Mouse (Mus musculus): Measurements from ENCODE around the gene Samd13.

Samd13 gene

DNA sequence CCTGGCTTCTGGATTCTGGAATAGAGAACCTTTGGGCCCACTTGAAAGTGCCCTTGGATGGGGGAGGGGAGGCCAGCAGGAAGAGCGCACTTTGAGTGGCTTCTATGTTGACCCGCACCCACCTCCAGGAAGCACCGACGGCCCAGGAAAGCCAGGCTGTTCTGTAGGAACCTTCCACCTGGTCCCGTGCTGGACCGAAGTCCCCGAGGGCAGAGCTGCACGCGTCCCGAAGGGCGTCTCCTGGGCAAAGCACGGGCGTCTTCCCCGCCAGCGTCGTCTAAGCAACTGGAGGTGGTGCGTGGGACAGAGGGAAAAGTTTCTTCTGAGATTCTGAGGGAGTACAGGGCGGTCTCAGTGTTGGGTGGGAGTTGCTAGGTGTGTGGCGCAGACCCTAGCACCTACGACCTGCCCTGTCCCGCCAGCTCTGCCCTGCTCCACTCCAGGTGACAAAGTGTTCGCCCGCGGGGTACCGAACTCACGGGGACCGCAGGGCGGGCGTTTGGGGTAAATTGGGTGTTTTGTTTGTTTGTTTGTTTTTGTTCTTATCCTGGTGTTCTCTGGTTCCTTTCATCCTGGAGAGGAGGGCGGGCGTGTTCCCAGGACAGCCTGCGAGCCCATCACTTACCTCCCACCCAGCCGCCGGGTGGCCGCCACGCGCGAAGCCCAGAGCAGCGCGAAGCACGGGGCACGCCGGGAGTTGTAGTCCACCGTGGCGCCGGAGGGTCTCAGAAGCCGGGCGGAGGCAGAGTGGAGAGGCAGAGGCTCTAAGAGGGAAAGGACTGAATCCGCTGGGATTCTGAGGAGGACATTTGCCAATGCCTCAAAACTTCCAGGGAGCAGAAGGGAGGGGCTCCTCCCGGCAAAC is at the start of gene Samd13:
Gene Samd13, minus strand, starts transcription at position 782 of the 865 bp plus-strand sequence.
- peak; percentile 80 for DNase-seq (ENCODE audit: low spot score)

DNA sequence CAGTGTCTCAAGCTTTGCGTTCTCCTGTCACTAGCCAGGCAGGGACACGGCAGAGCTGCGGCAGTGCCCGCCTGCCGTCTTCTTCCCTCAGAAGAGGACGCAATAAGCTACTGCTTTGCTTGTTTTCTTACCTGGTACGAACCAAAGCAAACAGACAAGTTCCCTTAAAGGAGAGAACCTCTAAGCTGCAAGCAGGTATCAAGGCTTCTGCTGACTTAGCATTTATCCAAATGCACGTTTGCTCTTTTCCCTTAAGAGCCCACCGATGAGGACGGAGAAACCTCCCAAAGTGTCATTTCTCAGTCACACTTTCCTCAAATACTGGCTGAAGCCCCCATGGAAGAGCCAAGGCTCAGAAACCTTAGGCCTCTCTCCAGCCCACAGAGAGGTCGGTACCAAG is 46.1 kb upstream of the Samd13 start:
- no peak for DNase-seq (ENCODE audit: low spot score)

DNA sequence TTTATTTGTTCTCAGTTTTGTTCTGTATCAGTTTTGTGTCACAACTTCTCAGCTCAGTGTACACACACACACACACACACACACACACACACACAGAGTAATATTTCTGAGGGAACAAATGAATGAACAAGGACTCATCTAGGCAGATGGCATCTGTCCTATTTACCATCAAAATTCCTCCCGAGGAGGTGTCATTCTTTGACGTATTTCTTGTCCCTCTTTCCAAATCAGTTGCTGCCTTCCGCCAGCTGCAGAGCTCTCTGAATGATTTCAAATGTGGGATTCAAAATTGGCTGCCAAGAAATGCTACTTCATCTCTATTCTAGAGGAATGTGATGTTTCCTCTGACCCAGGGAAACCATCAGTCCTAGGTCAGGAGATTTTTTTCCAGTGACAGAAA is 37.6 kb upstream of the Samd13 start:
- no peak for DNase-seq (ENCODE audit: low spot score)

DNA sequence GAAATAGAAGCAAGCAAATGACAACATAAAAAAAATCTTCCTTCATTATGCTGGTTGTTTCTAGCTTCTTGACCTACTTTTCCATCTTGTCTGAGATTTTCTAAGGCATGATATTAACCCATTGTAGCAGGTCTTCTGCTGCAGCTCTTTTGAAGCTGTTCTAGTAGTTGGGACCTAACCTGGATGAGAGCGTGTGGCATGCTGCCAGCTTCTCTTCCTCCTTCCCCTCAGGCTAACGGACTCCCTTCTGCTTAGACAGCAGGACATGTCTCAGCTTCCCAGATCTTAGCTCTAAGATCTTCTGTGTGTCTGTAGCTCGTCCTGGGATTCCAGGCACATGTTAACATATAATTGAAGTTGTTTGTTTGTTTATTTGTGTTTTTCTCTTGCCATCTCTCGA is 34.3 kb upstream of the Samd13 start:
- DNase-seq (ENCODE audit: low spot score), result no peak

DNA sequence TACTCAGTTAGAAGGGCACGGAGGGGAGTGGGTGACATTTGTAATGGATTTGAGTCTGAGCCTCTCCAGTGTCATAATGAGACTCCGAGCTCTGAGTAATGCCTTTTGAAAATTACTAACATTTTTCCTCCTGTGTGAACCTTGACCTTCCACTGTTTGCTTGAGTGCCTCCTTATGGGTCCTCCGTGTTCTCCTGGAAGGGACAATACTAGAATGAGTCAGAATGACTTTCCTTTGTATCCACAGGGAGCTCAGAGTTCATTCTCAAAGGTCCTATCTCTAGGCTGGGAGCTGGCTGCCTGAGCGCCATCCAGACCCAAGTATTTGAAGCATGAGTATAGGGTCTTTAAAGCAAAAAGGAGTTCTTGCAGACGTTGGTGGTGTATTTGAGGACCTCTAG is 32.9 kb upstream of the Samd13 start:
- no peak for DNase-seq (ENCODE audit: low spot score)

DNA sequence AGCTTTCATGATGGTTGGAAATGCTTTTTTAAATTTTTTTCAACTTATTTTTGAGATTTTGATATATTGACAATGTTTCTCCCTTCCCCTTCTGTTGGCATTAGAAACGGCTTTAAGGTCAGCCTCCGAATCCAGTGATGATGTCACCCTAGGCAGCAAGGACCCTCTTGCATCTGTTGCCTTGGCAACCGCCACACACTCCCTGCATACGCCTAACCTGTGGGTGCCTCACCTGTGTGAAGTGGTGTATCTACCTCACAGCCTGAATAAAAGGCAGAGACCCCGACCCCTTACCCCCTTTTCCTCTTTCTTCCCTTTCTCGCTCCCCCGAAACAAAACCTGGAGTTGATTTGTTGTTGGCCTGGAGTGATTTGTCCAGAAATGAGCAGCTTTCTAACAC is 26.9 kb upstream of the Samd13 start:
- no peak for DNase-seq (ENCODE audit: low spot score)

DNA sequence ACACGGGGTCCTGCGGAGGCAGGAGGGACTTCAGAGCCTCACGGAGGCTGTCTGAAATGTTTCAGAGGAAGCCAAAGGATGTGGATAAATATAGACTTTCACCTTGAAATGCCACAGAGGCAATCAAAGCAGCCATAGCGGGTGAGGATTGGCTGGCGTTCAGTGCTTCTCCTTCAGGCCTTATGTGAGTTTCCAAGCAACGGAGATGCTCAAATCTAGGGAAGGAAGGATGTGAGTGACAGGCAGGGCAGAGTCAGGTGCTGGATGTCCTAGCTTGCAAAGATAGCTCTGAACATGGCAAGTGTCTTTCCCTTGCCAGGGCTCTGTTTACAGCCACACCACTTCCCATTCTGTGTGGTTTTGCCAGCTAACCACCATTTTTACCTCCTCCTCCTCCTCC is 26.2 kb upstream of the Samd13 start:
- no peak for DNase-seq (ENCODE audit: low spot score)

DNA sequence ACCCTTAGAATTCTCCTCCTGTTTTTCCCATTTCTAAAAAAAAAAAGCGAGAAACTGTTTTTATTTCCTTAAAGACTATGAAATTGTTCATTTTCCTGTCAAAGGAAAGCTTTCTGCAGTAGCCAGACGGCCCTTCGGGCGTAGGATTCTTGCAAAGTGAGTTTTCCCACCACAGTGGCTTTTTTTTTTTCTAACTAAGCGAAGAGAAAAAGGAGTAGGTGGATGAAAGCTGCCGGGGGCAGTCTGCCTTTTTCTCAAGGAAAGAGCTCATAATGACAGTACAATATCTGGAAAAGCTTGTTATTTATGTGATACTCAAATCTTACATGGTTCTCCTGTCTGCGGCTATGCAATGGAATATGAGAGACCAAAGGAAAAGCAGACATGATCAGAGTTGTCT is 25.7 kb upstream of the Samd13 start:
- no peak for DNase-seq (ENCODE audit: low spot score)

DNA sequence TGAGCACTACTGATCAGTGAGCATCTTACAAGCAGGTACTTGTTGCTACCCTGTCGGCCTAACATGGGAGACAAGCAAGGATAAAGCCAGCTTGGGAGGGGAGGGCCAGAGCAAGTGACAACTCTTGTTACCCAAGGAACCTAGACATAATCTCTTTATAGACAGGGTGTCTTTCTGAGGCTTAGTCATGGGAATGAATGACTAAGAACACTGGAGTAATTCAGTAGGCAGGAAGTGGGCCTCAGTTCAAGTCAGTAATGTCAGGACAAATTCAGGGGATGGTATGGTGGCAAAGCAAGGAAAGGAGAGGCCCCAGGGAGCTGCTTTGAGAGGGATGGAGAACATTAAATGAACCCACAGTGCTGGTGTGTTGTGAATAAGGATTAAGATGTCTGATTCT is 23.7 kb upstream of the Samd13 start:
- no peak for DNase-seq (ENCODE audit: low spot score)

DNA sequence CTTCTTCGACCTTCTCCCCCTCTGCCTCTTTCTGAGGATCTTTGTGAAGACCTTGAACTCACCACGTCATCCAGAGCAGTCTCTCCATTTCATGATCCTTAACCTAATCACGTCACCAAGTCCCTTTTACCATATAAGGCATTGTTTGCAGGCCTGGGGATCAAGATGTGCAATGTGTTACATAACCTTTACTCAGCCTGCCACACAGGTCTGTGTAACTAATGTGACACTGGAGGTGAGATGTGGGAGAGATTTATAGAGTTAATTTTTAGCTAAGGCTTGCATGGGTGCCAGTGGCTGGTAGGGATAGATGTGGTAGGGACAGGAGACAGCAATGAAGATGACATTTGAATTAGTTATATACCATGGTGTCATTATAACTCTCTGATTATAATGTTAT is 23.0 kb upstream of the Samd13 start:
- no peak for DNase-seq (ENCODE audit: low spot score)

DNA sequence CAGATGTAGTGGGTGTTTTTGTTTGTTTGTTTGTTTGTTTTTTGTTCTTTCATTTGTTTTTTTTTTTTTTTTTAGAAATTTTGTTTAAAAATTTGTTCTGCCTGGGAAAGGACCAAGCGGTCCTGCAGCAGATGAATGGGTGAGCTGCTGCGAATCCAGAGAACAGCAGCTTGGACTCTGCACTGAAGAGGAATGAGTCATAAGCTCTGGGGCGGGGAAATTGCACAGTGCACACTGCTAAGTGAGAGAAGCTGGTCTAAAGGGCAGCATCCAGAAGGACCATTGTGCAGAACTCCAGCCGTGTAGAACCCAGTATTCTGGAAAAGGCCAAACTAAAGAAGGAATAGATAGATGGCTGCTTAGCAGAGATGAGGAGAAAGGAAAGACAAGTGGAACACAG is 18.7 kb upstream of the Samd13 start:
- no peak for DNase-seq (ENCODE audit: low spot score)

DNA sequence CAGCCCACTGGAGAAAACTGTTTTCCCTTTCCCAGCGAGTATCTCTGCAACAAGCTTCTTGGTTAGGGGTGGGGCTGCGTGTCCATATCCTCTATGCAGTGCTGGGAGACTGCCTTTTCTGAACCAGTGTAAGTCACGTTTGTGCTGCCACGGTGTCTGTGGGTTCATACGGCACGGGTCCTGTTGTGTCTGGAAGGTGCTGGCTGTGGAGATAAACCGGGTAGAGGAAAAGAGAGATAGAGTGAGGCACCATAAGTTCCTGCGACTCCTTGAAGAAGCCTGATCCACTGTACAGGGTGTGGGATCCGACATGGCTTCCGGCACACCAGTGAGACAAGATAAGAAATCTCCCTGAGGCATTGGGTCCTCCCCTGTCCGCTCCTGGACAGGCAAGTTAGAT is 14.7 kb upstream of the Samd13 start:
- no peak for DNase-seq (ENCODE audit: low spot score)

DNA sequence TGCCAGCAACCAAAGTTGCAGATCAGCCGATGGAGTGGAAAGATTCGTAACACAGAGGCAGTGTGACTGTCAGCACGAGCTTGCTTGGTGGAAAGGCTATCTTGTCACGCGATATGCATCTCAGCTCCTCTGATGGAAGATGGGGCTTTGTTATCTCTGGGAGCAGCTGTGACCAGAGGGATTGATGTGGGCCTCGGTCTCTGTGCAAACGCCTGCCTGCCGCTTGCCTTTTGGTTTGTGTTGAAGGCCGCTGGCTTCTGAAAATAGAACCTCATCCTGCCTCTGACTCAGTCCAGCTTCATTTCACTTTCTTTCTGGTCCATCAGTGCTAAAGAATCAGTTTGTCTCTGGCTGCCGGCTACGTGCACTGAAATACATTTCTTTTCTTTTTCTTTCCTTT is 13.6 kb upstream of the Samd13 start:
- DNase-seq (ENCODE audit: low spot score), result no peak

DNA sequence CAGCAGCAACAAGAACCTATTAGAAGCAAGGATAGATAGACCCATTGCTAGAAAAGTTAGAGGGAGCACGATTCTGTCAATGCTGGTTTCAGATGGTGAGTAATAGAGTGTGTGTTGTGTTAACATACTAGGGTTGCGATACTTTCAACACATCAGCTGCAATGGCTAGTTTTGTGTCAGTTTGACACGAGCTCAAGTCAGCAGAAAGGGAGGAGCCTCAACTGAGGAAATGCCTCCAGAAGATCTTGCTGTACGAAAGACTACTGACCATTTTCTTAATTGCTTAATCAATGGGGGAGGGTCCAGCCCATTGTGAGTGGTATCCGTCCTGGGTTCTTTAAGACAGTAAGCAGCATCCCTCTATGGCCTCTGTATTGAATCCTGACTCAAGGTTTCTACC is 7.2 kb upstream of the Samd13 start:
- no peak for DNase-seq (ENCODE audit: low spot score)

DNA sequence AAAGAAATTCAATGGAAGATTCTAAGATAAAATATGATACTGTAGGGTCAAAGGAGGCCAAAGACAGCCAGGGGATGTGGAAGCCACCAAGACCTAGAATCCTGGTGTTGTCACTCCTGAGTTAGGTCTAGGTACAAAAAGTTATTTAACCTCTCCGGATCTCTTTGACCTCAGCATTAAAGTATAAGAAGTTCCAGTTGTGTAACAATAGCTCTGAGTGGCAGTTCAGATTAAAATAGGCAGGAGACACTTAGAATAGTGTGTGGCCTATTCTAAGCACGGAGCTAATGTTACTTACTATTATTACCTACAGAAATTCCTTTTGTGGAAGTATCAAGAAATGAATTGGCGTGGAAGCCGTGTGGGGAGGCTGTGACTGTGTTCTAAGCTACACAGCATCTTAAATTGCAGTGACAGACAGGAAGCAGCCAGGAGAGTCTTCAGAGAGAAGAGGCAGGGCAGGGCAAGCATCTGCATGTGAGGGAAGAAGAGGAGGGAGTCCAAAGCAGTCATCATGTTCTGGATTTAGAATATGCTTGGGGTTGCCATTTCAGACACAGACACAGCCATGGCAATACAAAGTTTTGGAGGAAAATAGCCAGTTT is 1.8 kb upstream of the Samd13 start:
- DNase-seq (ENCODE audit: low spot score), result no peak

DNA sequence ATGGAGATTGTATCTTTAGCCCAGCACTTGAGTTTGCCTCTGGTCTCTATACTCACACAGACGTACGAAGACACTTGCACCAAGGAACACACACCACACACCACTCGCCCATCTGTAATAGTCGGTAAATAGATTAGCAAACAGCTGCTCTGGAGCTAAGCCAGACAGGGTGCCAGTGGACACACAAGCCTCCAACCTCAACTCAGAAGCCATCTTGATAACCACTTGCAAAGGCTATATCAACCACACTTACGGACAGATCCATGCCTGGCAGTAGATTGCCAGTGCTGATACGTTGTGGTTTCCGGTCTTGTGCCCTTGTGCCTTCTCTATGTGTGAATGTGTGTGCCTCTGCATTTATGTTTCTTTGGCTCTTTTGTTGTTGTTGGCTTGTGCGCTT is 1.0 kb upstream of the Samd13 start:
- DNase-seq (ENCODE audit: low spot score), result no peak

DNA sequence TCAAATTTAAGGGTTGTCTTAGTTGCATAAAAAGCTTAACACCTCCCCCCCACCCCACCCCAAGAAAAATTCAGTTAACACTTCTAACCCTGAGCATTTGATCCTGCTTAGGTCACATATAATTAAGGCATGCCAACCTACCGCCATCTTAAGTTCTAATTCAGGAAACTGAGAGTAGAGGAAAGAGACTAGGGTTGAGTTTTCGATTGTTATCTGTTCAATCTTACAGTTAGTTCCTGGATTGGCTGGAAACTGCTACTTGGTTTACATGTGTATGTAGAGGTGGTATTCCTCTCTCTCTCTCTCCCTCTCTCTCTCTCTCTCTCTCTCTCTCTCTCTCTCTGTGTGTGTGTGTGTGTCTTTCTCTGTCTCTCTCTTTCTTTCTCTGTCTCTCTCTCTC is 2.3 kb downstream of the Samd13 start:
- DNase-seq (ENCODE audit: low spot score), result no peak

DNA sequence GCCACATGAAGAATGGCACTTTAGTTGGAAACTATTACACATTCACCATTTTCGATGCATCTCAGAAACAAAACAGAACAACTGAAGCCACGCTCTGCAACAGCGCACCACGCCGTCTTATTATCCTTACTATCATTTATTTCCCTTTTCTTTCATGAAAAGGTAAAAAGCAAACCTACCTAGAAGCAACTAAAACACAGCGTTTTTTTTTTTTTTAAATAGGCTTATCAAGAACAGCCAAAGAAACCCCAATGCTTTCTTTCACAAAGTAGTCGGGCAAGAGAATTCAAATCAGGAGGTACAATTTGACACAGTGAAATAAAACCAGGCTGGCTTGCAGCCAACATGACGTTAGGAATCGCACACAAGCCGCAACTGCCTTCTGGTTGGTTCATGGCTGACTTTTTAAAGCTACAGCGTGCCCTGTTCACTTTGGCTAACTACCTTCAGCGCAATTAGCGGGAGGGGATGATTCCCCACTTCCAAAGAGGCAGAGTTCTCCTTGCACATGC is 3.2 kb downstream of the Samd13 start:
- peak; percentile 78 for DNase-seq (ENCODE audit: low spot score)

DNA sequence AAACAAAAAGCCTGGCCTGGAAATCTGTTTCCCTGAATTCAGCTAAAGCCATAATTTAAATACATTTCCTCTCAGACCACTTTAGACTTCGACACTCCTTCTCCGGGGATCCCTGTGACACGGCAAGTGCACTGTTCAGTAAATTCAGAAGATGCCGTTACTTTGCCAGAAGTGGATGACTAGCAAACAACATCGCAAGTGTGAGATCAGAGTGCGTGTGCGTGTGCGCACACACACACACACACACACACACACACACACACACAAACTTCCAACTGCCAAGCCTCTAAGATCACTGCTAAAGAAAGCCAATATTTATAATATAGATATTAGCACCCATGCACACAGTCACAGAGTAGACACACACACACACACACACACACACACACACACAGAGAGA is 3.7 kb downstream of the Samd13 start:
- DNase-seq (ENCODE audit: low spot score), result no peak

DNA sequence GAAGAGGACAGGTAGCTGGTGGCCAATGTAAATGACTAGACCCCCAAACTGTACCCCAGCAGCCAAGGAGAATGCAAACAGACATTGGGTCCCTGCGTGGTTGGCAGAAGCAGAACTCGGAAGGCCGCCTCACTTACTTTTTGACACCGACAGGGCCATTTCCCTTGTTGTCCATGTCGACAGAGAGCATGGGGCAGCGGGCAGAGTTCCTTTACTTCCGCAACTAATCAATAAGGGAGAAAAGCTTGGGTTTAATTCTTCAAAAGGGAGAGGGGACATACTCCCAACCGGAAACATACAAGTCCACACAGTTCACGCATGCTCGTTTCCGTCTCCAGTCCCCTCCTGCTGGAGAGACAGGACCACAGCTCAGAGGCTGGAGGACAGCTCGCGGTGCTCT is 4.8 kb downstream of the Samd13 start:
- no peak for DNase-seq (ENCODE audit: low spot score)

DNA sequence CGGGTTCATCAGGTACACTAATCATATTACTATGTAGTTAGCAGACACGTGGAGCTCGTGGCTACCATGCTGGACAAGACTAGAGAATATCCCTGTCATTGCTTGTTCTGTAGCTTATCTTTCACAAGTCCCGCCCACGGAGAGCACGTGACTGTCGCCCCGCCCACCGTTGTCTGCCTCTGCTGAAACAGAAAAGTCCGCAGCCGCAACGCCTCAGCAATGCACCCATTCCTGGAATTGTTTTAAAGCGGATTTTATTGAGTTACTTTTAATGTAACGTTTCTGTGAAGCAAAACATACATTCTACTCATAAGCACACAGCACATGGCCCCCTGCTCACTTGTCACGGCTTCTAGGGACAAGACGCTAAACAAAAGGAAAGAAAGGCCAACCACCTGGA is 5.7 kb downstream of the Samd13 start:
- DNase-seq (ENCODE audit: low spot score), result peak; percentile 48

DNA sequence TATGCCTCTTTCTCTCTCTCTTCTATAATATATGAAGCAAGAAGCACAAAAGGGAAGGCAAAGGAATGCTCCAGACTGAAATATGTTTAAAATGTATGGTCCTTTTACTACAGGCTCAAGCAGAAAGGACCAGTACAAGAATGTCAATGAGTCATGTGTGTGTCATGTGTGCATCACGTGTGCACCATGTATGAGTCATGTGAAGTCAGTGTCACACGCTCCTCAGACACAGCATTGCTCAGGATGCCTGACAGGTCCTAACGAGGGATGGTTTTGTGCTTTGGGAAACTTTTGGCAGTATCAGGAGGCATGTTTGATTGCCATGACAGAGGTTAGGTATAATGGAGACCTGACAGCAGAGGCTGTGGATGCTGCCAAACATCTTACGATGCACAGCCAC is 9.2 kb downstream of the Samd13 start:
- no peak for DNase-seq (ENCODE audit: low spot score)

DNA sequence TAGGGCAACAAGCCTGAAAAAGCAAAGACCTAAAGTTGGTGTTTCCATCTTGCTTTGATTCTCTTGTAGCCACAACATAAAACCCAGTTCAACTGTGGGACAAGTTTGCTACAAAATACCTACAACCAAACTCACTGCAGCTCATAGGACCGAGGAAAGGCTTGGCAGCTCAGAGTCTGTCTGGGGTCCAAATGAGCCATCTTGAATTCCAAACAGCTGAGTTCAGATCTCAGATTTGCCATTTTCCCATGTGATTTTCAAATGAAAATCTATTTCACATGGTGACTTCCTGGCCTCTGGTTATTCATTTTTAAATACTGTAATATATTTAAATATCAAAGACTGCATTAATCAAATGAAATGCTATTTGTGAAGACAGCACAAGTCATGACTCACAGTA is 10.3 kb downstream of the Samd13 start:
- DNase-seq (ENCODE audit: low spot score), result no peak

DNA sequence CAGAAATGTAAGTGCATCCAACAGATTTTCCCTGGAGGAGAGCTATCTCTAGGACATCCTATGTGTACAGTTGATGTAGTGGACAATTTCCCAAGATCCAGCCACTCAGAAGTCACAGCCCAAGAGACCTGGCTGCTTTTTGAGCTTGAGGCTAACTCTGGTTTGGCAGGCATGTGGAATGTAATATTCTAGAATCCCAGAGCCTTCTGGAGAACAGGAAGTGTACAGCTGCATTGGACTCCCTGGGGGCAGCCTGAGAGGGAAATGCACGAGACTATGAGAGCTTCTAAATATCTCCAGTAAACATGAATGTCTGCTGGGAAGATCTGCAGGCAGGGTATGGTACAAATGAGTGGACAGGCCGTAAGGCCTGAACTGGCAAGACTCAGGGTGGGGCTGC is 14.3 kb downstream of the Samd13 start:
- DNase-seq (ENCODE audit: low spot score), result no peak
